Mouse (Mus musculus) testis, adult 2 months (tissue): Measurements from ENCODE around the gene Kcnc1. TPM values are rescaled to one million over a fixed set of nuclear protein-coding genes. Genes with fewer than 3 reads are reported as not detected.

ENCODE experiments used
- H3K27ac ChIP-seq: fragments of 200-500 bp; 2 replicates; pipeline ENCODE4 v1.5.1; 2012; ENCODE audit warnings: low read depth, low read length; ENCODE audit not compliant: control insufficient read depth, insufficient read depth
- H3K27me3 ChIP-seq: fragments of 200-500 bp; 2 replicates; pipeline ENCODE4 v1.6.1; 2012; ENCODE audit warnings: mild to moderate bottlenecking, low read length, moderate library complexity; ENCODE audit not compliant: control insufficient read depth, insufficient read depth
- H3K36me3 ChIP-seq: fragments of 200-500 bp; 2 replicates; pipeline ENCODE4 v1.6.1; 2012; ENCODE audit warnings: mild to moderate bottlenecking, low read length; ENCODE audit not compliant: control insufficient read depth, insufficient read depth
- H3K4me1 ChIP-seq: fragments of 200-500 bp; 2 replicates; pipeline ENCODE4 v1.6.1; 2012; ENCODE audit warnings: low read length; ENCODE audit not compliant: control insufficient read depth, insufficient read depth
- H3K4me3 ChIP-seq: fragments of 200-500 bp; 2 replicates; pipeline ENCODE4 v1.5.1; 2012; ENCODE audit warnings: low read depth, mild to moderate bottlenecking, low read length, moderate library complexity, mixed read lengths; ENCODE audit not compliant: control insufficient read depth
- CTCF ChIP-seq: fragments of 200-500 bp; IDR thresholded peaks from 2 replicates; pipeline ENCODE4 v1.5.1; 2012; ENCODE audit warnings: low read depth, mild to moderate bottlenecking, inconsistent platforms, low read length, moderate library complexity; ENCODE audit not compliant: control insufficient read depth, insufficient read depth, insufficient replicate concordance
- POLR2A ChIP-seq: fragments of 200-500 bp; IDR thresholded peaks from 2 replicates; pipeline ENCODE4 v1.6.1; 2012; ENCODE audit warnings: low read depth, mild to moderate bottlenecking, inconsistent platforms, low read length, moderate library complexity; ENCODE audit not compliant: control insufficient read depth
- polyA plus RNA-seq: library from polyadenylated mRNA; depleted of rRNA; stranded (reverse); fragments of >200 nt; gene quantifications from 2 replicates; pipeline ENCODE4 v1.2.3, GENCODE M21; 2012

The Kcnc1 gene
- polyA plus RNA-seq, 1 experiment: 14.6 TPM

DNA sequence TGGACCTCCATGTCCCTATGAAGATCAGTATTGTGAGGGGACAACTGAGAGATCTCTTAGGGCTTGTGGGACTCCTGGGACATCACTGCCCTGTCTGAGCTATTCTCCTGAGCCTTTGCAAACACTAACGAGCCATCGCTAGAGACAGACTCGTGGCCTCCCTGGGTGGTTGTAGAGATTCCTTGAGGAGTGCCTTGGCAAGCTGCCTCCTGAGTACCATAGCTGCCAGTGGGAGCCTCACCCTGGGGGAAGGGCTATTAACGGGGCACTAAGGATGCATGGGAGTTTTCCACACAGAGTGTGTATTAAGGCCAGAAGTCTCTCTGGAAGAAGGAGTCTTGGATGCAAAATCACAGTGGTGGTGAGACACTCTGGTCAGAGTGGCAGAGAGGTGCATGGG, 28.7 kb downstream of the Kcnc1 start:
- H3K27me3 ChIP-seq: no peaks in the 10 kb centered on the region
- H3K36me3 ChIP-seq: no peaks in the 10 kb centered on the region
- H3K4me3 ChIP-seq: no peak overlapping the region
- H3K27ac ChIP-seq: no peak overlapping the region
- TF ChIP-seq POLR2A (no peak), CTCF (no peak)
- no peaks in the 10 kb centered on the region; the same call in 1 of the 2 replicates for H3K4me1 ChIP-seq

- Histone ChIP-seq H3K27me3 (no peaks in the 10 kb centered on the region), H3K36me3 (no peaks in the 10 kb centered on the region), H3K4me1 (no peaks in the 10 kb centered on the region), H3K27ac (no peak overlapping the region), H3K4me3 (no peak overlapping the region)
- TF ChIP-seq CTCF: no peak
These were observed 37.6 kb downstream of the Kcnc1 start for GRCm38 (mm10) chr7:46433874-46434273.

GRCm38 (mm10) chr7:46435833-46436232, 39.5 kb downstream of the Kcnc1 start:
- H3K4me3 ChIP-seq: no peak overlapping the region
- no peak overlapping the region for H3K27ac ChIP-seq
- H3K36me3 ChIP-seq: no peaks in the 10 kb centered on the region
- H3K27me3 ChIP-seq: no peaks in the 10 kb centered on the region
- H3K4me1 ChIP-seq: no peaks in the 10 kb centered on the region
- TF ChIP-seq POLR2A (no peak), CTCF (no peak)

DNA sequence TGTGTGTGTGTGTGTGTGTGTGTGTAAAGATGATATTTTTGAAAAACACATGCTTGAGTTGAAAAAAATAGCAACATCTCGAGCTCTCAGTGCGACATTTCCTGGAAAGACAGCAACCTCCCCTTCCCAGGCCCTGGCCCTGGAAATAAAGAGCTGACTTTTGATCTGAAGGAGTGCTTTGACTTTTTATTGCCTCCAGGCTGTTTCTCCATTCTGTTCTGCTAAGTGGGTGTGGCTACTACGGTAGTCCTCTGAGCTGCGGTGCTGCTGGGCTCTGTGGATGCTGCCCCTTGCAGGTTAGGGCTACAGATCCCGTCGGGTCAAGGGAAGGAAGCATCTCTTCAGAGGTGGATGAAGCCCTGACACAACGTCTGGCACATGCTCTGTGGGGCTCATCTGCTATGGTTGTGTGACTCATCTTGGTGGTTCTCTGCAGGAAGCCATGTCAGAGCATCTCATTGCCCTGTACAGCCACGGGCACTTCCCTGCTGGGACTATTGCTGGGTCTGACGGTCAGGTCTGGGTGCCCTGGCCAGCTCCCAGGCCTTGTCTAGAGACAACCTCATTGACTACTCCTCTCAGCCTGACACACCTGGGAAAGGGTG, 42.3 kb downstream of the Kcnc1 start:
- Histone ChIP-seq H3K4me3 (no peak overlapping the region), H3K27me3 (no peaks in the 10 kb centered on the region), H3K36me3 (no peaks in the 10 kb centered on the region), H3K27ac (no peak overlapping the region), H3K4me1 (no peaks in the 10 kb centered on the region)
- no peak for TF ChIP-seq CTCF
- no peak for TF ChIP-seq POLR2A

DNA sequence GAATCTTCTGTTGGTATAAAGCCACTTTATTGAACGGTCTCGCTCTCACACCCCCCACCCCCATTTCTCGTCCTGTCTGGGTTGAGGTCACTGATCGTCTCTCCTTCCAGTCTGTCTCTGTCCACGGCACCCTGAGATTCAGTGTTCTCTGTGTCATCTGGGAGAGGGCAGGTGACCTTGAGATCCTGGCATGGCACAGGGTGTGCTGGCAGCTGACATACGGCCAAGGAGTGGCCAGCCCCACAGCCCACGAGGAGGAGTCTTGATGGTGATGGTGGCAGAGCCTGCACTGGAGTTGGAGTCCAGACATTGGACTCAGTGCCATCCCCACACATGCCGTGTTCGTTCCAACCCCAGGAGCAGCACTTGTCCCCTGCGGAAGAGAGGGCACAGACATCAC, 46.9 kb downstream of the Kcnc1 start:
- Histone ChIP-seq H3K27me3 (no peaks in the 10 kb centered on the region), H3K4me1 (no peaks in the 10 kb centered on the region), H3K36me3 (no peaks in the 10 kb centered on the region), H3K4me3 (no peak overlapping the region), H3K27ac (no peak overlapping the region)
- TF ChIP-seq CTCF (no peak), POLR2A (no peak)

DNA sequence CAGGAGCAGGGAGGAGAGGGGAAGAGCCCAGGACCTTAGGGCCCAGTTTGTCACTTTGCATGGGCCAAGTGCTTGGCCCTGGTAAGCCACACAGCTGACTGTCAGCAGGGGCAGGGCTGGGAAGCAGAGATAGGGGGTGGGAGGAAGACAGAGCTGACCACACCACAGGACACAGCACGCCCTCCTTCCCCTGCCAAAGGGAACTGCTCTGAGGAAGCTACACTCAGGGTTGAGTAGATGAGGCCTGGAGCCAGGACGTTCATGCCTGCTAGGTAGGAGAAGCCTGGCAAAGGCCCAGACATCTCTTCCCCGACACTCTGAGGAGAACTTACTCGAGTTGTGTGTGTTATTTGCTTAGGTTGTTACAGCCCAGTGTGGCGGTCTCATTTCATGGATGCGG, 49.6 kb downstream of the Kcnc1 start:
- no peak overlapping the region for H3K4me3 ChIP-seq
- H3K27me3 ChIP-seq: no peaks in the 10 kb centered on the region
- no peak overlapping the region for H3K27ac ChIP-seq
- H3K4me1 ChIP-seq: no peaks in the 10 kb centered on the region
- TF ChIP-seq CTCF (no peak), POLR2A (no peak)
- no peaks in the 10 kb centered on the region for H3K36me3 ChIP-seq

DNA sequence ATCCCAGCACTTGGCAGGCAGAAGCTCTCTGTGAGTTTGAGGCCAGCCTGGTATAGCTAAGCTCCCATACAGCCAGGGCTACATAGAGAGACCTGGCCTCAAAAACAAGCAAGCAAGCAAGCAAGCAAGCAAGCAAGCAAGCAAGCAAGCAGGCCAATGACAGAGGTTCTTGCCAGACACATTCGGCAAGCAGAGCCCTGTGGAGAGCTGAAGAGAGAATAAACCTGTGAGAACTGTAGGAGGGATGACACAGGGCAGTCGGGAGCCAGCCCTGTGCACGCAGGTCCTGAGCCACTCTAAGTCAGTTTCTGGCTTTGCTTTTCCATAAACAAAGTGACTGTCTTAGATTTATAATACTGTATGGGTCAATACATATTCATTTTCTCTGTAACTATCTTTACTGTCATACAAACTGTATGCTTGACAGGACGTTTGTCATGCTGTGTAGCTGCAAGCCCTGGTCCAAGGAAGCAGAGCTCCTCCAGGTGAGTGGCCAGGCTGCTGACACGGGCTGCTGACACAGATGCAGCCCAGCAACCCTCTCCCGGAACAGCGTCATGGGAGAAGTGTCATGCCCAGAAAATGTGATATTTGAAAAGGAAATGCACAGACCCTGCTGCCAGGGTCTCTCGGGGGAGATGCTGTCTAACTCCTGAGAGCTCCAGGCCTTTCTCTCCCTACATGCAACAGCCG, 51.3 kb downstream of the Kcnc1 start:
- Histone ChIP-seq H3K27me3 (no peaks in the 10 kb centered on the region), H3K4me1 (no peaks in the 10 kb centered on the region), H3K27ac (no peak overlapping the region), H3K4me3 (no peak overlapping the region), H3K36me3 (no peaks in the 10 kb centered on the region)
- TF ChIP-seq POLR2A (no peak), CTCF (no peak)
